Mouse (Mus musculus) adipocyte (in vitro differentiated cells): ENCODE measurements at regions not wholly inside any gene's neighbourhood (a gene's known extent, or its start where the extent isn't known, plus 50 kb on each side); places are given as distances from the start of the nearest gene placed in this dataset.

ENCODE experiments used
- DNase-seq: peaks from one replicate; pipeline ENCODE4 v3.0.0-alpha.2; 2016; ENCODE audit warnings: low spot score

- DNase-seq, result no peak
Observed at GRCm38 (mm10) chr7:70834787-70835461, 468.4 kb upstream of the Nr2f2 start.

- DNase-seq, result peak; percentile 22
Observed at GRCm38 (mm10) chr7:70828486-70829195, 462.1 kb upstream of the Nr2f2 start.

GRCm38 (mm10) chr7:70826074-70826473, 459.5 kb upstream of the Nr2f2 start:
- peak; percentile 48 for DNase-seq

DNA sequence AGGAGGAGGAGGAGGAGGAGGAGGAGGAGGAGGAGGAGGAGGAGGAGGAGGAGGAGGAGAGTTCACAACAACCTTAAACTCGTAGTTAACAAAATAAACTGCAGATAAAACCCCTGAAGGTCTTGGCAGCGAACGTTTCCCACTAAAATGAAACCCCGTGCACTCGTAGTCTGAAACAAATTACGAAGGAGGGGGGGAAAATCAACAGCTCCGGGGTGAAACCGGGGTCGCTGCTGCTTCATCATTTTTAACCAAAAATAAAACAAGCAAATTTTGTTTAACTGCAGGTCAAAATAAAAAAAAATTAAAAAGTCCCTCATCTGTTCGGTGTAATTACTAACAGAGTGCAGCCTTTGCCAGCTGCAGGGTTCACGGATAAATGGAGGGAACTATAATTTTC, 456.5 kb upstream of the Nr2f2 start:
- DNase-seq, result no peak

GRCm38 (mm10) chr7:70822310-70822821, 455.8 kb upstream of the Nr2f2 start:
- peak; percentile 83 for DNase-seq

GRCm38 (mm10) chr7:70821861-70822260, 455.3 kb upstream of the Nr2f2 start:
- DNase-seq, result no peak

- DNase-seq, result no peak
Observed at GRCm38 (mm10) chr7:70817347-70817913, 450.9 kb upstream of the Nr2f2 start.

DNA sequence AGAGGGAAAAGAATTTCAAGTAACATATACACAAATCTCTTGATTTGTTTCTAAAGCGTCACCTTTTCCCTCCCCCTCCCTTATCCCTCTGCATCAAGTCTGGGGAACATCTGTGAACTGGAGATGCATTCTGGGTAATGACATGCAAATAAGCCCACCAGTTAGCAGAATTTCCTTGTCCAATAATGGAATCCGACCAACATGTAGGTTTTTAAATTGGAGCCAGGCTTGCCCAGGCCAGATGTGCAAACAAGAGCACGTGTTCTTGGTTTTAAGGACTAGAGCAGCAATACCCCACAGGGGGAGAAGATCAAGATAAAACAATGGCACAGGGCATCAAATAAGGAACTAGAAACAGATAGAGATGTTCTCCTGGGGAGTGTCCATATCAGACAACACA, 447.9 kb upstream of the Nr2f2 start:
- no peak for DNase-seq

DNA sequence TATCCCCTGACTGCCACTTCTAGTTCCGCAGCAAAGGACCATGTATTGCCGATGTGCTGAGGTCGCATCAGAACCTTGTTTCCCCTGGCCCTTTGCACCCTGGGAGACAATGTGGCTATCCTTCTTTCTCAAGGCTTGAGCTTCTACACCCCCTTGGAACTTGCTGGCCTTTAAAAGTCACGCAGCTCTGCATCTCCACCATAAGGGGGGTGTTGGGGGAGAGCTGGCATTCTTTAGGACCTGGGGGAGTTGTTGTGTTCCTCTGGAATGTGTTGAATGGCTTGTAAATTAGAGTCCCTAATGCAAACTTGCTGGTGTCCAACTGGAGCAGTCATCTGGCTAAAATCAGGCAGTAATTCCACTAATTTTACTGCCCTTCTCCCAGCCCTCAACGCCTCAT, 446.6 kb upstream of the Nr2f2 start:
- no peak for DNase-seq

DNA sequence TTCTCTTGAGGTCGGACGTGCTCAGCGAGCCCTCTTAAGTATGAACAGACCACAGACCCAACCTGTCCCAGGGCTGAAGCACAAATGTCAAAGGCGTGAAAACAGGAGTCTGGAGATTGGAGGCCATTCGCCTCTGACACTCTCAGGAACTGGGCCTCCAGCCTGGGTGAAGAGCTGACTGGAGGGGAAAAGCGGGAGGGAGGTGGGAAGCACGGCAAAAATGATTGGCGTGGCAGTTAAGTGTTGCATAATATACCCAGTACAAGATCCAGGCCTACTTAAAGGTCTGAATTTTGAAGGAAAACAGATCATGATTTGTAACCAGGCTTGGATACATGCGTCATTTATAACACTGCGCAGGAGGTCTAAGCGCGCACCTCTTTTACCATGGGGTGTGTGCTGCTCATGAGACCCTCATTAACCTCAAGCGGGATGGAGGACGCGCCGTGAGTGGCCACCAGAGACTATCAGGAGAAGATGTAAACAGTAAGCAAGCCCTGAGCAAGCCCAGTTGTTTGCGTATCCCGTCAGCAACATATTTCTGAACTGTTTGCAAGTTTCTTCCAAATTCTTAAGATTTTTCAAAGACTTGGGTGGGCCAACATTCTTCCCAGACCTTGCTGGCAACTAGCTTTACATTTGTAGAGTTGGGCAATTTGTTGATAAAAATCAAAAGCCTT, 444.0 kb upstream of the Nr2f2 start:
- no peak for DNase-seq

GRCm38 (mm10) chr7:70804281-70804680, 437.7 kb upstream of the Nr2f2 start:
- no peak for DNase-seq

DNA sequence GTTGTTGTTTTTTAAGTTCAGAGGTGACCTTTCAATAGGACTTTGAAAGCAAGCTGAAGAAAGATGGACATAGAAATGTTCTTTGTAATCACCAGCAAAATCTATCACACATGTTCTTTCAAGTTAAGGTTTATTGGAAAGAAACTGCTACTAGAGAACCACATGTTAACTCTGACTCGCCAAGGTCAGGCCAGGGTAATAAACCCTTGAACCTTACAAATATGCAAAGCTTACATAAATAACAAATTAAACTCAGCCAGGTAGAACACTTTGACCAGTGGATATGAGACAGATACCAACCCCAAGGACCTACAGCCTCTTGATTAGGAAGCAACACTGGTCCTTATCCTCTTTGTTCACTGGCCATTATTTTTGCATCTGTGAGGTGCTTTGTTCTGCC, 433.4 kb upstream of the Nr2f2 start:
- DNase-seq, result no peak

- DNase-seq, result peak; percentile 86
Observed at GRCm38 (mm10) chr7:70799031-70799766, 432.7 kb upstream of the Nr2f2 start.

- DNase-seq, result no peak
Observed at GRCm38 (mm10) chr7:70796038-70796760, 429.7 kb upstream of the Nr2f2 start.

- no peak for DNase-seq
Observed at GRCm38 (mm10) chr7:70788902-70789796, 422.6 kb upstream of the Nr2f2 start.

- no peak for DNase-seq
Observed at GRCm38 (mm10) chr7:70787966-70788365, 421.4 kb upstream of the Nr2f2 start.

DNA sequence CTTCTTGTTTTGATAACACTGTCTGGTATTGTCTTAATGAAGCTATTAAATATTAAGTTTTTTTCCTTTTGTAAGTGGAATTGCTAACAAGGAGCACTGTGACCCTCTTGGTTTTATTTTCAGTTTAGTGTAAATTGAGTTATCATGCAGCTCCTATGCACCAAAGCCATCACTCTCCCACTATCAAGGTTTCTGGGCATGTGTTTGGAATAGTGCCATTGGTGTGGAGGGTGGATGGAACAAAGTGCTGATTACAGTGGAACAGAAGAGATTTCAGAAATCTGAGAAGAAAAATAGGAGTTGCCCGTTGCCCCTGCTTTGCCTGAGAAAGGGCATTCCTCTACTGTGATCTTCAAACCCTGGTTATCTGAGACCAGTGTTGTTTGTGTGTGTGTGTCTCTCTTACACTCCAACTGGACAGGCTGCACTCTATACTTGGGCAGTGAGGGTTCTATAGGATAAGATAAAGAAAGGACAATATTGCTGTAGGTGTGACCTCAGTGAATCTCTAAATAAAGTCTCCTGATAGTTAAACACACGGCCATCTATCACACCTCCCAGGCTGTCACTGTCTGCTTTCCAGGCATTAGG, 414.3 kb upstream of the Nr2f2 start:
- peak; percentile 18 for DNase-seq

GRCm38 (mm10) chr7:70777763-70778162, 411.2 kb upstream of the Nr2f2 start:
- DNase-seq, result no peak

- DNase-seq, result no peak
Observed at GRCm38 (mm10) chr7:70769655-70770054, 403.1 kb upstream of the Nr2f2 start.

DNA sequence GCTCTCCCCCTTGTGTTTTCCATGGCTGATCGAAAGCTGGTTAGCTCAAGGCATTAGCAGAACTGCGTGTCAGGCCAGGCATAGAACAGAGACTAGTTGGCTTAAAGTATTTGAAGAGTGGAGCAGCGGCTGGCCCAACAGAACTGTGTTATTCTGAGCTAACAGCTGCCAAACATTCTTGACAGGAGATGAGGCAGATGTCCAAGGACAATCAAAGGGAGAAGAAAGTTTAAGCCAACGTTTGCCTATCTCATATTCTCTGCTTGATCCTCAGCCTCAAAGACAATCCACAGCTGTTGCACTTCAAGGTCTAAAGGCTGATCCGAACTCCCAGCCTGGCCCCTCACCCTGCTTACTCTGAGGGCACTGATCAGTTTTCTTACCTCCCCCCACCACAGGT, 401.2 kb upstream of the Nr2f2 start:
- DNase-seq, result peak; percentile 23
